Mouse (Mus musculus): Measurements from ENCODE around the gene Tmc7.

Gene Tmc7

DNA sequence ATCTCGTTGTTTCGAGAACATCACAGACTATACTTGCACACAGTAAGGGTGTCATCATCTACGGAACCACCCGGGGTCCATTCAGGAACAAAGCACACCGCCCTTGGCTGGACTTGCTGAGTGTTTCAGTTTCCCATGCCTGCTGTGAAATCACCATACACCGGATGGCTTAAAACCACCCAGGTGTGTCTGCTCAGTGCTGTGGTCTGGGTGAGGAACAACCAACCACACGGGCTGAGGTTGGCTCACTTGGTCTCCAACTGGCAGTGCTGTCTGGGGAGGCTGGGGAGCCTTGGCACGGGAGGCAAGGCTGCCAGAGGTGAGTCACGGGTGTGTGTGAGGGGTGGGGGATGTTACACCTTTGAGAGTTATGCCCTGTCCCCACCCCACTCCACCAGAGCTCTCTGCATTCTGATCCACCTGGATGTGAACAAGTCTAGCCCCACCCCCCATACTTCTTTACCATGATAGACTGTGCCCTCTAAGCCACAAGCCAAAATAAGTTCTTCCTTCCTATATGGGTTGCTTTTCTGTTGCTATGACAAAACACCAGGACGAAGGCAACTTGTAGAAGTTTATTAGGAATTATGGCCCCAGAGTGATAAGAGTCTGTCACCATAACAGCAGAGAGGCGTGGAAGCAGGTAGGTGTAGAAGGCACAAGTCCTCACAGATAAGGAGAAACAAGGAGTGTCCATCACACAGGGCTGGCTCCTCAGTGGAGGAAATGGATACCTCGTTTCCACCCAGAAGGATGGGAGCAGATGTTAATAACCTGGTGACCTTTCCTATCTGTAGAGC is 85.4 kb downstream of the Tmc7 start:
- DNase-seq: no peak

DNA sequence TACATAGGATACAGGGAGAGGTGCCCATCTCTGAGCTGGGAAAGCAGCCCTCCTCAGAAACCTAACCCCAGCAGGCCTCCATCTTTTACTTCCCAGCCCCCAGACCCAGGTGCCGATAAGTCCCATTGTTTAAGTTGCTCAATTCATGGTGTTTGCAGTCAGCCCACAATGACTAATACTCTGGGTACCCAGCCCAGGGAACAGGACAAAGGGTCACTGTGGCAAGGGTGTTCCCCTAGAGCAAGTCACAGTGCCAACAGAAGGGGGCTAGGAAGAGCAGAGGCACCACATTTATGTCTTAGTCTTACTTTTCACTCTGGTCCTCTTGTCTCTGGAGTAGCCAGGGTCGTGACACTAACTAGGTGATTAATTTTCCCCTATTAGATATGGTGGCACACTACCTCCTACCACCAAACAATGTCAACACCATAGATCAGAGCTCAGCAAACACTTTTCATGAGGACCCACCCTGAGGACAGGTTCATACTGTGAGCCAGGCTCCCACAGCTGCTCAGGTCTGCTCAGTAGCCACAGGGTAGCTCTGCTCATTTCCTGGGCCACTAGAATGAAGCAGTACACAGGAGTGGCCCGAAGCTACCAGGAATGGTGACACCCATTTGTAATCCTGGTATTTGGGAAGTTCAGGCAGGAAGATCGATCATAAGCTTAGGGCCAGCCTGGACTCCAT is 89.5 kb downstream of the Tmc7 start:
- DNase-seq: no peak

DNA sequence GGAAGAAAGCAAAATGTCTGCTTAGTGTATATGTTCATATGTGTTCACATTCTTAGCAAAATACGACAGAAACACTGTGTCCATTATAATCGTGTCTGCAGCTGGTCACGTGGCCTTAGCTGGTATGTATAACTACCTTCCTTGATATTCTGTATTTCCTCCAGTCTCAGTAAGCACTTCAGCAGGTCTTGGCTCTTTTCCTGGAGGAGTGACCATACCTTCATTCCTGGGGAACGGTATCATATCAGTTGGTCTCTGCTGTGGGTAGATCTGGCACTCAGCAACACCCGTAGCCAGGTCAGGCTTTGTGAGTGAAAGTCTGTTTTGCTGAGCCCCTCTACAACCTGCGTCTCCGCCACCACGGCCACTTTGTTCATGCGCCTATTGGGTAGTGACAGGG is 90.6 kb downstream of the Tmc7 start:
- no peak for DNase-seq

DNA sequence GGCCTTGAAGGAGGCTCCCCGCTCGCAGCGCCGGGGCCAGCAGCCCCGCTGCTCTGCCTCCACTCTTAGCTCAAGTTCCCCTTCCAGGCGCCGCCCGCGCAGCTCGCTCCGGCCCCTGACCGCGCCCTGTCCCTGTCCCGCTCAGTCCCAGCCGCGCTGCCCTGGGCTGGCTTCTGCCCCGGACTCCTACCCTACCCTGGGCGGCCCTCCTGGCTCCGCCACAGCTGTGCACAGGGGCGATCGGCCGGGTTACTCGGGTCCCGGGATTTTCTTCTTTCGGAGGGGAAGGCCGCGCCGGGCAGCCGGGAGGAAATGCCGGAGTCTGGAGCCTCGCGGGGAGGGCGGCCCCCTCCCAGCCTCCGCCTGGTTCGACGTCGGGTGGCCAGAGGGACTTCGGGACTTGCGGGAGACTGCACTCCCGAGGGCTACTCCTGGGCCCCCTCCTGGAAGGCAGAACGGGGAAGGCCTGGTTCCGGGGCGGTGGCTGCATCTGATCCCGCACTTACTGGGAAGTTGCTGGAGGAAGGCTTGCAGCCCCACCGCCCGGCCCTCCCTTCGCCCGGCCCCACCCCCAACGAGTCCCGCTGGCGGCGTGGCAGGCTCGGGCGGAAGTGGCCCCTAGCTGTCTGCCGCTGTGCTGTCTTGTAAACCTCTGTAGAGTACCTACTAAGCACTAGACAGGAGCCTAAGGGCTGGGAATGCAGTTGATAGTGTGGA is 92.9 kb downstream of the Tmc7 start, which contains the start of gene Itpripl2:
Gene Itpripl2, minus strand, starts transcription at position 545 of the 717 bp plus-strand sequence.
- peak; percentile 87 to 91 for DNase-seq

DNA sequence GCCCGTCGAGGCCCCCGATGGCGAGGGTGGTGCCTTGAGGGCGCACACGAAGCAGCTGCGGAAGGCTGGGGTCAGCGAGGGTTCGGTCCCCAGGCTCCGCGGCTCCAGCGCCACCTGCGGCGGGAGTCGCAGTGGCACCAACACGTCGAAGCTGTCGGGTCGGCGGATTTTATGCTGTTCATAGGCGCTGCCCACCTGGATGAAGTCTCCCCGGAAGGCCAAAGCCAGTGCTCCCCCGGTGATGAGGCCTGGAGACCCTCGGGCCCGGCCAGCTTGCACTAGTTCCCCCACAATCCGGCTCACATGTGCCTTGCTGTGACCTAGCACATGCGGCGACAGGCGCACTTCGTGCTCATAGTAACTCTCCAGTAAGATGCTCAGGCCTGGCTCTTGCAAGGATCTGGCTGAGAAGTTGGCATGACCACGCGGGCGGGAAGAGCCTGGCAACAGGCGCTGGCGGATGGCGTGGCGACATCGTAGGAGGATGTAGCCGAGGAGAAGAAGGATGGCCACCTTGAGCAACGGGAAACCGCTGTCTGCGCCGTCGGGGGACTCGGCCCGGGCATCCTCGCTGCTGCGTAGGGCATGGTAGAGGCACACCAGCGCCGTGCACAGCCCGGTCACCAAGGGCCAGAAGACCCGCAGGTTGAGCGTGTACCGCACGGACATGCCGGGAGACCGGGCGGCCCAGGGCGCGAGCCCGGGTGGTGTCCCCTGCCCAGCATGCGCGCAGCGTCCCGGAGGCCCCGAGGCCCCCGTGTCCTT is 93.7 kb downstream of the Tmc7 start:
- DNase-seq: peak; percentile 49 to 64

DNA sequence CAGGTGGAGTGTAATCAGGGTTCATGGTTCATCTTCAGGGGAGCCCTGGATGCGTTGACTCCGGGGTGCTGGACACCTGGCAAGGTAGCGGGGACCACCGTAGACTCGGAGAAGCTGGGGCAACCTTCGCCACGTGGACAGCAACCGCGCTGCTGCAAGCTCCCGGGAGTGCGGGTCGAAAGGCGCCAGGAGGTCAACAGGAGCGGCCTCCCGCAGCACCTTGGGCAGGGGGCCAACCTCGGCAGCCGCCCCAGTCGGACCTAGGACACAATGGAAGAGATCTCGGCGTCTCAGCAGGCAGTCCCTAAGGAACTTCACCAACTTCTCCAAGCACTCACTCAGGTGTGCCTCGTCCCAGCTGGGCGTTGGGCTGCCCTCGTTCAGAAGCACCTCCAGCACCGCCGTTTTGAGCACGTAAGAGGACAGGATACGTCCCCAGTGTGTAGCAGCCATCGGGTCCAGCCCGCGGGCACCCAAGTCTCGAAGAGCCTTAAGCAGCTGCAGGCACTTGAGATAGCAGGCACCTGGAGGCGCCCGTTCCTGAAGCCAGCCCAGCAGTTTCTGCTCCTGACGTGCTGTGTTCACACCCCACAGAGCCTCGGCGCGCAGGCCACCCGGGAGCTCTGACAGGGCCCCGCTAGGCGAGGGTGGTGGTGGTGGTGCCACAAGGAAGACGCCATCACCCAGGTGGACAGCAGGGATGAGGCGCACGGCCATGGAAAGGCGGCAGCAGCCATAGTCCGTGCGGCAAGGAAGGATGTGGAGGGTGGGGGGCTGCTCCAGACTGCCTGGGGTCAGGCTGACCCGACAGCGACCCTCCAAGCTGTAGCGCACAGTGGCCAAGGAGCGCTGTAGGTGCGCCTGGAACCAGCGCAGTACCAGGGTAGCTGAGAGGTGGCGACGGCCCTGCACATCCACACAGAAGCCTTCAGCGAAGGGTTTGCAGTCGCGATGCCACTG is 94.5 kb downstream of the Tmc7 start:
- peak in 1 of 2 experiments; percentile 27 for DNase-seq

DNA sequence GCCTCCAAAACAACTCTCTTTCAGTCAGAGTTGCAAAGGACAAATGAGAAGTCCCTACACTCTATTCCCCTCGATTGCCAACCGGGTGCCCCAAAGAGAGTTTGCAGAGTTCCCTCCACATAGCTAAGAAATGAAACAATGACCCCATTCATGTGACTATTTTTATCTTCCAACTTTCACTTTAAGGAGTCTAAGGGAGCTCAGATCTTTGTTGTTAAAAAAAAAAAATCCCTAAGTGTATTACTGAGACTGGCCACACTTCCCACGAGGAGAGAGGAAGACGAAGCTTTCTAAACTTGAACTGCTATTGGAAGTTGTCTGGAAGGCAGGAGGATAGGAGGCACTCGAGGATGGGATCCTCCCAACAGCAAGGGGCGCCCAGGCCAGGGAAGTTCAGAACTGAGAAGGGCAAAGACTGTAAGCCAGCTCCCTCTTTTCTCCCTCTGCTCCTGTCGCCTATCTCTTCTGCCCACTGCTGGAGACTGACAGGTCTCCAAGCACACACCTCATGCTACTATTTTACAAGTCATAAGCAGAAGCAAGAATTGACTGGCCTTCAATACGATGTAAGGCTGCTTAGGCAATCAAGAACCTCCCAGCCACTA is 96.4 kb downstream of the Tmc7 start:
- peak in 1 of 2 experiments; percentile 25 for DNase-seq

DNA sequence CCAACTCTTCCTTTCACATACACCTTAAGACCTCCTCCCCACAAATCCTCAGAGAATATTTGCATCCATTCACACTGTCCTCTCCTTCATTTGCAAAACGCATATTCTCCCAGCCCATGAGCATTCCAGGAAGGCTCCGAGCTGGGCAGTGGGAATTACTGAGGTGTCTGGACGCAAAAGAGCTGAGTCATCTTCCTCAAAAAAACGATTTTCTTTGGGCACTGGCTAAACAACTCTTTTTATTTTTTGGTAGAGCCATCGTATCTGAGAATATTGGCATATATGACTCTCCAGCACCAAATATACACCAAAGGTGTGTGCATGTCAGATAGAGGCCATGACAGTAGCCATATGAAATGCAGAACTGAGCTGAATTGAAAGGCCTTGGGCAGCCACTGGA is 97.6 kb downstream of the Tmc7 start:
- DNase-seq: no peak
